Mouse (Mus musculus): ENCODE results near the gene Shank3. TPM values are rescaled to one million over a fixed set of nuclear protein-coding genes. Genes with fewer than 3 reads are reported as not detected.

Gene Shank3
- polyA plus RNA-seq, 1 experiment from 2014 or later = 14.8 TPM

- Histone ChIP-seq H3K27ac (no peak overlapping the region), H3K4me3 (replicated peaks) (no peak overlapping the region), H3K4me1 (replicated peaks) (peaks cover 11% of the 10 kb centered on the region), H3K9me3 (peaks cover 3% of the 10 kb centered on the region; the same call in 1 of the 2 replicates), H3K27me3 (peaks cover 5% of the 10 kb centered on the region; the same call in 1 of the 2 replicates), H3K36me3 (no peaks in the 10 kb centered on the region), H3K4me2 (replicated peaks) (no peak overlapping the region), H3K9ac (replicated peaks) (no peak overlapping the region)
- no peak for ATAC-seq
- 86% methylated on average over 8 of the region's 8 CpGs for WGBS
Observed at GRCm38 (mm10) chr15:89480584-89480983, 18.8 kb upstream of the Shank3 start.

- Histone ChIP-seq H3K4me1 (replicated peaks) (no peaks in the 10 kb centered on the region), H3K27ac (no peak overlapping the region), H3K4me2 (replicated peaks) (no peak overlapping the region), H3K9ac (replicated peaks) (no peak overlapping the region), H3K27me3 (no peaks in the 10 kb centered on the region), H3K36me3 (no peaks in the 10 kb centered on the region), H3K4me3 (replicated peaks) (no peak overlapping the region), H3K9me3 (no peaks in the 10 kb centered on the region)
- WGBS = 86% methylated on average over 12 of the region's 12 CpGs
- ATAC-seq = no peak
Observed at GRCm38 (mm10) chr15:89488182-89488581, 11.2 kb upstream of the Shank3 start.

DNA sequence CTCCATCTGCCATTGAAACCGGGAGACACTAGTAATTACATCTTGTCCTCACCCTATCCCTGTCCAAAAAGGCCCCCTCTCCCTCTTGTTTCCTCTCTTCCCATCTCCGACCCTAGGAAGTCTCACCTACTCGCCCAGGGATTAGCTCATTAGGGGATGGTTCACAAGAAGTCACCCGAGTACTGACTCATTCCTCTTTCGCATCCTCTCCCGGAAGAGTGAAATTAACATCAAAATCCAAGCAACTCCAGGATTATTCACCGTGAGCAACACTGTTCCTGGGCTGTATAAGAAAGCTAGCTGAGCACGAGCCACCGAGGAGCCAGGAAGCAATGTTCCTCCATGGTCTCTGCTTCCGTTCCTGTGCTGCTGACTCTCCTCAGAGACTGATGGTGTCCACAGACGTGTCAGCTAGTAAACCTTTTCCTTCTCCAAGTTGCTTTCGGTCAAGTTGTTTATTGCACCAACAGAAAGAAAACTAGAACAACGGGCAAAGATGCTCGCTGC lies 10.8 kb upstream of the Shank3 start:
- Histone ChIP-seq H3K4me3 (replicated peaks) (no peak overlapping the region), H3K4me2 (replicated peaks) (no peak overlapping the region), H3K27me3 (no peaks in the 10 kb centered on the region), H3K4me1 (replicated peaks) (no peaks in the 10 kb centered on the region), H3K9me3 (no peaks in the 10 kb centered on the region), H3K9ac (replicated peaks) (no peak overlapping the region), H3K36me3 (no peaks in the 10 kb centered on the region), H3K27ac (no peak overlapping the region)
- ATAC-seq = no peak
- 59% methylated on average over 14 of the region's 14 CpGs for WGBS

- WGBS = 88% methylated on average over 4 of the region's 4 CpGs
- Histone ChIP-seq H3K4me3 (replicated peaks) (no peak overlapping the region), H3K9ac (replicated peaks) (no peak overlapping the region), H3K4me2 (replicated peaks) (no peak overlapping the region), H3K36me3 (no peaks in the 10 kb centered on the region), H3K27ac (no peak overlapping the region), H3K27me3 (peaks cover 14% of the 10 kb centered on the region), H3K9me3 (no peaks in the 10 kb centered on the region), H3K4me1 (replicated peaks) (peaks cover 31% of the 10 kb centered on the region)
- no peak for ATAC-seq
Observed at GRCm38 (mm10) chr15:89494970-89495369, 4.5 kb upstream of the Shank3 start.

DNA sequence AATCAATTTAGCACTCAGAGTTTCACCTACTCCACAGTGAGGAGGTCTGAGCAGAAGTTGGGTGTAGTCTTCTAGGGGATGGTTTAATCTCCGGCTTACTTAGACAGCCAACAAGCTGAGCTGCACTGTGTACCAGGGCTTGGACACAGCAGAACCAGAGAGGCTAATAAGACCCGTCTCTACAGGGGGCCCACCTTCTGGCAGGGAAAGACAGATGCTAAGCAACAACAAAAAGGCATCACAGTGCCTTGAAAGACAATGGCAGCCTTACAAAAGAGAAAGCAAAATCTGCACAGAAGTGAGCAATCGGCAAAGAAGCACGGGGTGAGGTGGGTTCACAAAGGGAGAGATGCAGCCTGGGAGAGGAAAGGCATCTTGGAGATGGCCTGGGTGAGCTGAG lies 3.3 kb upstream of the Shank3 start:
- no peak for ATAC-seq
- no peak overlapping the region for H3K4me3 ChIP-seq (replicated peaks)
- H3K36me3 ChIP-seq = no peaks in the 10 kb centered on the region
- H3K4me2 ChIP-seq (replicated peaks) = no peak overlapping the region
- H3K27ac ChIP-seq = peak overlapping the region; percentile 46
- H3K4me1 ChIP-seq (replicated peaks) = peaks cover 41% of the 10 kb centered on the region
- 11% methylated on average over 4 of the region's 4 CpGs for WGBS
- H3K9me3 ChIP-seq = no peaks in the 10 kb centered on the region
- H3K27me3 ChIP-seq = peaks cover 19% of the 10 kb centered on the region
- H3K9ac ChIP-seq (replicated peaks) = no peak overlapping the region

GRCm38 (mm10) chr15:89496841-89497240 lies 2.6 kb upstream of the Shank3 start:
- Histone ChIP-seq H3K4me1 (replicated peaks) (peaks cover 42% of the 10 kb centered on the region), H3K4me3 (replicated peaks) (no peak overlapping the region), H3K27me3 (peaks cover 24% of the 10 kb centered on the region), H3K36me3 (no peaks in the 10 kb centered on the region), H3K9me3 (no peaks in the 10 kb centered on the region), H3K4me2 (replicated peaks) (no peak overlapping the region), H3K9ac (replicated peaks) (no peak overlapping the region), H3K27ac (peak overlapping the region; percentile 46)
- WGBS = 31% methylated on average over 2 of the region's 2 CpGs
- no peak for ATAC-seq

GRCm38 (mm10) chr15:89497391-89498048 lies 1.9 kb upstream of the Shank3 start:
- H3K27ac ChIP-seq = no peak overlapping the region
- no peaks in the 10 kb centered on the region for H3K36me3 ChIP-seq
- no peak overlapping the region for H3K4me2 ChIP-seq (replicated peaks)
- no peak overlapping the region for H3K9ac ChIP-seq (replicated peaks)
- H3K27me3 ChIP-seq = peaks cover 24% of the 10 kb centered on the region
- peak overlapping the region; percentile 58; the same call in 1 of the 2 replicates for H3K4me3 ChIP-seq (replicated peaks)
- no peak for ATAC-seq
- H3K9me3 ChIP-seq = no peaks in the 10 kb centered on the region
- 25% methylated on average over 4 of the region's 4 CpGs for WGBS
- H3K4me1 ChIP-seq (replicated peaks) = peaks cover 42% of the 10 kb centered on the region

GRCm38 (mm10) chr15:89498049-89498960 lies 1.1 kb upstream of the Shank3 start:
- WGBS = 2% methylated on average over 41 of the region's 41 CpGs
- peak overlapping the region; percentile 58 for H3K4me3 ChIP-seq (replicated peaks)
- peak; percentile 32 for ATAC-seq
- no peaks in the 10 kb centered on the region for H3K9me3 ChIP-seq
- H3K27me3 ChIP-seq = peaks cover 24% of the 10 kb centered on the region
- H3K4me1 ChIP-seq (replicated peaks) = peaks cover 42% of the 10 kb centered on the region
- peaks cover 1% of the 10 kb centered on the region; the same call in 1 of the 2 replicates for H3K36me3 ChIP-seq
- H3K27ac ChIP-seq = peak overlapping the region; percentile 83
- peak overlapping the region; percentile 90 for H3K4me2 ChIP-seq (replicated peaks)
- peak overlapping the region; percentile 84 for H3K9ac ChIP-seq (replicated peaks)

DNA sequence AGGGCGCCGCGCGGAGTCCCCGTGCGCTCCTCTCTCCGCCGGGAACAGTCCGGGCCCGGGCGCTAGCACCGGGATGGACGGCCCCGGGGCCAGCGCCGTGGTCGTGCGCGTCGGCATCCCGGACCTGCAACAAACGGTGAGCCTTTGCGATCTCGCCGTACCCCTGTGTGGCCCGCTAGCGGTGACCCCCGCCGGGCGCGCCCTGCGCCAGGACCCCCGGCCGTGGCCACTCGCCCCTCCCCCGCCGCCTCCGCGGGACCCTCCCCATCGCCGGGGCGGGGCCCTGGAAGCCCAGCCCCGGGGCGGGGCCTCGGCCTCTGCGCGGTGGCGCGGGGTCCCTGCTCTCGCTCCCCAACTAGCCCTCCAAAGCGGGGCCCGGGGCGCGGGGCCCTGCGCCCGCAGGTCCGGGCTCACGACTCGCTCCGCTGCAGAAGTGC lies 379 bp downstream of the Shank3 start:
- Histone ChIP-seq H3K9me3 (no peaks in the 10 kb centered on the region), H3K27me3 (peaks cover 24% of the 10 kb centered on the region), H3K27ac (peak overlapping the region; percentile 83), H3K4me3 (replicated peaks) (peak overlapping the region; percentile 58), H3K36me3 (peaks cover 9% of the 10 kb centered on the region; the same call in 1 of the 2 replicates), H3K4me2 (replicated peaks) (peak overlapping the region; percentile 90), H3K4me1 (replicated peaks) (peaks cover 42% of the 10 kb centered on the region), H3K9ac (replicated peaks) (peak overlapping the region; percentile 84)
- peak; percentile 70 for ATAC-seq
- WGBS = under 1% methylated on average over 49 of the region's 60 CpGs

- H3K27ac ChIP-seq = peak overlapping the region; percentile 83
- H3K4me2 ChIP-seq (replicated peaks) = peak overlapping the region; percentile 90
- peaks cover 42% of the 10 kb centered on the region for H3K4me1 ChIP-seq (replicated peaks)
- H3K9ac ChIP-seq (replicated peaks) = peak overlapping the region; percentile 84
- H3K9me3 ChIP-seq = no peaks in the 10 kb centered on the region
- peaks cover 10% of the 10 kb centered on the region for H3K36me3 ChIP-seq
- WGBS = 1% methylated on average over 35 of the region's 35 CpGs
- ATAC-seq = peak; percentile 65
- H3K27me3 ChIP-seq = peaks cover 24% of the 10 kb centered on the region
- H3K4me3 ChIP-seq (replicated peaks) = peak overlapping the region; percentile 58
Observed at GRCm38 (mm10) chr15:89500221-89500791, 883 bp downstream of the Shank3 start.

DNA sequence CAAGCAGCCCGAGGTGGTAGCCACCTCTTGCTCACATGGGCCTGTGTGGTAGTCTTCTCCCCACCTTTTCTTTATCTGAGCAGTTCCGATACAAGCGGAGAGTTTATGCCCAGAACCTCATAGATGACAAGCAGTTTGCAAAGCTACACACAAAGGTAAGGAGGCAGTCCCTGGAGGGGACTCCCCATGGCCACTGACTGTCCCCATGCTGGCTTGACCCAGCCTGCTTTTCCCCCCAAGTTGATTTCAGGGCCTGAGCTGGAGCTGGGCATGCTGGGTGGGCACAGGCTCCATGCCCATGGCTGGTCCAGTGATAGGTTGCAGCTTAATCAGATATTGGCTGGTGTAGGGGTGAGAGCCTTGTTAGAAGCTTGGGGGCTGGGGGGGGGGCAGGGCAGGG lies 1.9 kb downstream of the Shank3 start:
- 0 out of 2 replicates have a peak overlapping the region, but pooled peaks have one; percentile 58 for H3K4me3 ChIP-seq (replicated peaks)
- peaks cover 37% of the 10 kb centered on the region for H3K4me1 ChIP-seq (replicated peaks)
- no peak overlapping the region for H3K27ac ChIP-seq
- peaks cover 19% of the 10 kb centered on the region for H3K36me3 ChIP-seq
- no peak overlapping the region; the same call in 1 of the 2 replicates for H3K4me2 ChIP-seq (replicated peaks)
- no peak for ATAC-seq
- peaks cover 24% of the 10 kb centered on the region for H3K27me3 ChIP-seq
- H3K9ac ChIP-seq (replicated peaks) = no peak overlapping the region
- 78% methylated on average over 3 of the region's 3 CpGs for WGBS
- no peaks in the 10 kb centered on the region for H3K9me3 ChIP-seq

Measured in midbrain, embryonic 13.5 days (tissue).